Mouse (Mus musculus): ENCODE measurements around the gene 4632433K11Rik.
"Not testable (repeated sequence)": the region's sequence is repeated elsewhere in the genome, so short reads cannot be mapped to it uniquely, and the experiment has no call there.

DNA sequence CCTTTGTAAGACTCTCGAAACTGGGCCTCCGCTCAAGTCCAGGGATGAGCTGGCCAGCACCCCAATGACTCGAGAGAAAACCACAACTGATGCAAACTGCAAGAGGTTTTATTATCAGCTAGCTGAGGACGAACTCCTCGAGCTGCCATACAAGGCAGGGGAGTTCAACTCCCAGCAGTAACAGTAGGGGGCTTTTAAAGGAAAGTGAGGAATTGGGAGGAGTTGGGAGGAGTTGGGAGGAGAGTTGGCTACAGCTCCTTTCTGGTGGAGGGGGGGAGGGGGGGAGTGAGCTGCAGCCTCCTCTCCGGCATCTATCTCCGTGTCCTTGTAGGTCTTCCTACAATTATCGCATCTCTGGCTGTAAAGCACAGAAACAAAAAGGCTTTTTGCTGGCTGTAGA lies 31.0 kb upstream of the 4632433K11Rik start:
- not testable (repeated sequence) for TF ChIP-seq POLR2A (IDR thresholded peaks at IDR 0.05; ENCODE audit: control insufficient read depth, extremely low read depth, insufficient read depth, low read length, poor library complexity); CTCF (IDR thresholded peaks at IDR 0.05; ENCODE audit: borderline replicate concordance, control insufficient read depth, extremely low read depth, insufficient read depth, low read length, poor library complexity)

Data from thymus, adult 2 months (tissue).